8 mouse cellular contexts compared by ENCODE assay signal in the genomic region with DNA sequence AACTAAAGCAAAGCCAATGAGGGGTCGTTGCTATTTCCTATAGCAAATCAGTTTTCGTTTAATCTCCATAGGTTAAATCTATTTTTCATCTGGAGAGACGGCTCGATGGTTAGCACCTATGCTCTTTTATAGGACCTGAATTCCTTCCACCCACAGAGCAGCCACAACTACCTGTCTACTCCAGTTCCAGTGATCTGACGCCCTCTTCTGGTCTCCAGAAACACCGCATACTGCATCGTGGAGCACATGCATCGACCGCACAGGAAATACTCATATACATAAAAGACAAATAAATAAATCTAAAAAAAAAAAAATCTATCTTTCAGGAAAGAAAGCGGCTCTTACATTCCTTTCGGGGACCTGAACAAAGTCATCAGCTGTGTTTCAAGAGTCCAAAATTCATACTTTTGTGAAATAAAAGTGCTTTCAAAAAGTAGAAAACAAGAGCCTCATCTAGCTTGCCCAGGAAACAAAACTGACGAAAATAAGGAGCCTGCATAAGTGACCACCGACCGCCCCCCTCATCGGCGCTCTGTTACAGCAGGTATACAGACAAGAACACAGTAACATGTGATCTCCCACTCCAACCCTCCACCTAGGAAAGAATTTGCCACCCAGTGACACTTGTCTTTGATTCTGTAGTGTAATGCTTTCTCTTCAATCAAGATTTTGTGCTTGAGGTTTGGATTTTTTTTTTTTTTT. TPM values are rescaled to one million over a fixed set of nuclear protein-coding genes. Genes with fewer than 3 reads are reported as not detected.
DNase-seq lines count a peak whose midpoint lies in the region; ATAC-seq and TF ChIP-seq lines count a peak whose summit lies in the region.

No protein-coding gene starts in this region.

- peaks cover 3% of the 10 kb centered on the region for H3K27me3 ChIP-seq in megakaryocyte, embryonic 14.5 days (replicated peaks)
- H3K27me3 ChIP-seq in forebrain, embryonic 14.5 days (replicated peaks; ENCODE audit: control insufficient read depth, insufficient read depth, low read length) = no peaks in the 10 kb centered on the region
- no peaks in the 10 kb centered on the region for H3K27me3 ChIP-seq in intestine, embryonic 15.5 days (replicated peaks)
- H3K27me3 ChIP-seq in limb, embryonic 14.5 days (ENCODE audit: control insufficient read depth, insufficient read depth, low read length) = no peaks in the 10 kb centered on the region
- no peaks in the 10 kb centered on the region for H3K27me3 ChIP-seq in midbrain, embryonic 15.5 days (replicated peaks)

- H3K9me3 ChIP-seq in megakaryocyte, embryonic 14.5 days = no peaks in the 10 kb centered on the region
- H3K9me3 ChIP-seq in forebrain, embryonic 14.5 days (replicated peaks; ENCODE audit: control insufficient read depth, low read length) = no peaks in the 10 kb centered on the region
- no peaks in the 10 kb centered on the region for H3K9me3 ChIP-seq in intestine, embryonic 15.5 days
- no peaks in the 10 kb centered on the region for H3K9me3 ChIP-seq in limb, embryonic 14.5 days (ENCODE audit: control insufficient read depth, low read length)
- H3K9me3 ChIP-seq in midbrain, embryonic 15.5 days = no peaks in the 10 kb centered on the region

- peaks cover 60% of the 10 kb centered on the region for H3K4me1 ChIP-seq in megakaryocyte, embryonic 14.5 days
- peaks cover 11% of the 10 kb centered on the region for H3K4me1 ChIP-seq in brown adipose tissue, adult 24 weeks (ENCODE audit: control insufficient read depth, insufficient read depth, insufficient read length, low read length)
- peaks cover 15% of the 10 kb centered on the region for H3K4me1 ChIP-seq in forebrain, embryonic 14.5 days (ENCODE audit: control insufficient read depth, insufficient read depth, low read length)
- peaks cover 28% of the 10 kb centered on the region for H3K4me1 ChIP-seq in intestine, embryonic 15.5 days (replicated peaks)
- H3K4me1 ChIP-seq in limb, embryonic 14.5 days (ENCODE audit: control insufficient read depth, insufficient read depth, low read length) = peaks cover 22% of the 10 kb centered on the region
- peaks cover 41% of the 10 kb centered on the region for H3K4me1 ChIP-seq in midbrain, embryonic 15.5 days

- H3K36me3 ChIP-seq in megakaryocyte, embryonic 14.5 days (replicated peaks; ENCODE audit: low read length) = peaks cover 14% of the 10 kb centered on the region
- peaks cover 4% of the 10 kb centered on the region; the same call in 1 of the 2 replicates for H3K36me3 ChIP-seq in forebrain, embryonic 14.5 days (ENCODE audit: control insufficient read depth, insufficient read depth, low read length)
- H3K36me3 ChIP-seq in intestine, embryonic 15.5 days = no peaks in the 10 kb centered on the region
- no peaks in the 10 kb centered on the region for H3K36me3 ChIP-seq in limb, embryonic 14.5 days (ENCODE audit: control insufficient read depth, insufficient read depth, low read length)
- H3K36me3 ChIP-seq in midbrain, embryonic 15.5 days (replicated peaks) = no peaks in the 10 kb centered on the region

- peak overlapping the region; percentile 98 for H3K4me3 ChIP-seq in megakaryocyte, embryonic 14.5 days (replicated peaks)
- peak overlapping the region; percentile 75 for H3K4me3 ChIP-seq in brown adipose tissue, adult 24 weeks (ENCODE audit: insufficient read depth, low read depth, low read length)
- H3K4me3 ChIP-seq in forebrain, embryonic 14.5 days (ENCODE audit: low read depth, low read length) = peak overlapping the region; percentile 98
- H3K4me3 ChIP-seq in intestine, embryonic 15.5 days (replicated peaks) = peak overlapping the region; percentile 90
- peak overlapping the region; percentile 91 for H3K4me3 ChIP-seq in limb, embryonic 14.5 days (replicated peaks; ENCODE audit: low read length)
- H3K4me3 ChIP-seq in midbrain, embryonic 15.5 days = peak overlapping the region; percentile 67

- peak overlapping the region; percentile 71; the same call in 1 of the 2 replicates for H3K27ac ChIP-seq in brown adipose tissue, adult 24 weeks (replicated peaks; ENCODE audit: low read depth, low read length)
- H3K27ac ChIP-seq in forebrain, embryonic 14.5 days (ENCODE audit: low read depth, low read length) = peak overlapping the region; percentile 94
- peak overlapping the region; percentile 98; the same call in 1 of the 2 replicates for H3K27ac ChIP-seq in intestine, embryonic 15.5 days
- H3K27ac ChIP-seq in limb, embryonic 14.5 days (replicated peaks; ENCODE audit: low read depth, low read length) = peak overlapping the region; percentile 98
- H3K27ac ChIP-seq in midbrain, embryonic 15.5 days = peak overlapping the region; percentile 98

- peak overlapping the region; percentile 87 for H3K4me2 ChIP-seq in forebrain, embryonic 14.5 days (ENCODE audit: low read length)
- peak overlapping the region; percentile 89 for H3K4me2 ChIP-seq in intestine, embryonic 15.5 days (replicated peaks)
- peak overlapping the region; percentile 64 for H3K4me2 ChIP-seq in limb, embryonic 14.5 days (replicated peaks; ENCODE audit: low read depth, low read length, severe bottlenecking)
- peak overlapping the region; percentile 88 for H3K4me2 ChIP-seq in midbrain, embryonic 15.5 days

- no peak for ATAC-seq in megakaryocyte, adult 5-6 weeks (ENCODE audit: poor library complexity, severe bottlenecking)
- no peak for ATAC-seq in forebrain, embryonic 14.5 days
- no peak for ATAC-seq in intestine, embryonic 15.5 days
- ATAC-seq in limb, embryonic 14.5 days (ENCODE audit: low FRiP score, low read depth) = no peak
- no peak for ATAC-seq in midbrain, embryonic 15.5 days (replicated peaks)

- 35% methylated on average over 16 of the region's 16 CpGs for WGBS in forebrain, embryonic 14.5 days
- 37% methylated on average over 16 of the region's 16 CpGs for WGBS in intestine, embryonic 15.5 days
- 33% methylated on average over 16 of the region's 16 CpGs for WGBS in limb, embryonic 14.5 days
- WGBS in midbrain, embryonic 15.5 days = 36% methylated on average over 16 of the region's 16 CpGs

- TF ChIP-seq POLR2A in limb, embryonic 14.5 days (IDR thresholded peaks at IDR 0.05; ENCODE audit: borderline replicate concordance, extremely low read depth, insufficient read depth, insufficient read length) = no peak

- peak; percentile 71 for DNase-seq in forebrain, embryonic 14.5 days (ENCODE audit: low spot score)
- DNase-seq in limb, embryonic 14.5 days (ENCODE audit: low spot score) = peak; percentile 54
- DNase-seq in thymus, postnatal 4 days = peak; percentile 55

- H3K9ac ChIP-seq in forebrain, embryonic 14.5 days (ENCODE audit: low read length) = peak overlapping the region; percentile 83
- peak overlapping the region; percentile 81; the same call in 1 of the 2 replicates for H3K9ac ChIP-seq in intestine, embryonic 15.5 days
- peak overlapping the region; percentile 81 for H3K9ac ChIP-seq in limb, embryonic 14.5 days (ENCODE audit: low read depth, low read length, severe bottlenecking)
- peak overlapping the region; percentile 89 for H3K9ac ChIP-seq in midbrain, embryonic 15.5 days

RNA-seq across cellular contexts. Expression of a gene that starts 1.8 kb away (rescaled TPM):
- polyA plus RNA-seq in megakaryocyte, embryonic 14.5 days (2012; ENCODE audit: insufficient read depth, low replicate concordance) = 23.7 and 40.2 TPM in 2 replicates
- total RNA-seq in megakaryocyte, adult 5-6 weeks (2015) = 8.6 and 13.5 TPM in 2 replicates
- total RNA-seq in megakaryocyte, adult 5-6 weeks (2017) = 10.8 and 13.3 TPM in 2 replicates
- polyA plus RNA-seq in brown adipose tissue, adult 24 weeks (2012; ENCODE audit: insufficient read depth, insufficient read length, missing spikeins) = 10.1 TPM in 2 replicates
- 66.4 TPM in 2 replicates for polyA plus RNA-seq in forebrain, embryonic 14.5 days (2014; fragmentation: Nextera tagmentation; extraction: Ambion mirVana)
- polyA plus RNA-seq in intestine, embryonic 15.5 days (2015; fragmentation: Nextera tagmentation; extraction: Ambion mirVana) = 48.2 and 48.6 TPM in 2 replicates
- polyA plus RNA-seq in limb, embryonic 14.5 days (2012; rRNA removed) = 27.8 and 28.9 TPM in 2 replicates
- 63.3 and 66.5 TPM in 2 replicates for polyA plus RNA-seq in limb, embryonic 14.5 days (2014; fragmentation: Nextera tagmentation; extraction: Ambion mirVana)
- polyA plus RNA-seq in midbrain, embryonic 15.5 days (2015; fragmentation: Nextera tagmentation; extraction: Ambion mirVana) = 61.6 and 68.5 TPM in 2 replicates

RNA-seq across cellular contexts. Expression of a gene that starts 21.6 kb away (rescaled TPM):
- 0.13 TPM in 1 of 2 replicates, not detected in the other for polyA plus RNA-seq in megakaryocyte, embryonic 14.5 days (2012; ENCODE audit: insufficient read depth, low replicate concordance)
- total RNA-seq in megakaryocyte, adult 5-6 weeks (2015) = not detected in 2 replicates
- total RNA-seq in megakaryocyte, adult 5-6 weeks (2017) = not detected in 2 replicates
- polyA plus RNA-seq in brown adipose tissue, adult 24 weeks (2012; ENCODE audit: insufficient read depth, insufficient read length, missing spikeins) = not detected in 2 replicates
- polyA plus RNA-seq in forebrain, embryonic 14.5 days (2014; fragmentation: Nextera tagmentation; extraction: Ambion mirVana) = not detected in 2 replicates
- polyA plus RNA-seq in intestine, embryonic 15.5 days (2015; fragmentation: Nextera tagmentation; extraction: Ambion mirVana) = not detected in 2 replicates
- not detected in 2 replicates for polyA plus RNA-seq in limb, embryonic 14.5 days (2012; rRNA removed)
- polyA plus RNA-seq in limb, embryonic 14.5 days (2014; fragmentation: Nextera tagmentation; extraction: Ambion mirVana) = 0.07 TPM in 1 of 2 replicates, not detected in the other
- not detected in 2 replicates for polyA plus RNA-seq in midbrain, embryonic 15.5 days (2015; fragmentation: Nextera tagmentation; extraction: Ambion mirVana)

RNA-seq across cellular contexts. Expression of a gene that starts 30.4 kb away (rescaled TPM):
- polyA plus RNA-seq in megakaryocyte, embryonic 14.5 days (2012; ENCODE audit: insufficient read depth, low replicate concordance) = 0.62 and 1.8 TPM in 2 replicates
- total RNA-seq in megakaryocyte, adult 5-6 weeks (2015) = 25.2 and 32.4 TPM in 2 replicates
- total RNA-seq in megakaryocyte, adult 5-6 weeks (2017) = 20.3 and 21.1 TPM in 2 replicates
- polyA plus RNA-seq in brown adipose tissue, adult 24 weeks (2012; ENCODE audit: insufficient read depth, insufficient read length, missing spikeins) = 5.3 and 9.8 TPM in 2 replicates
- 7.5 and 8.5 TPM in 2 replicates for polyA plus RNA-seq in forebrain, embryonic 14.5 days (2014; fragmentation: Nextera tagmentation; extraction: Ambion mirVana)
- 3.5 and 4.6 TPM in 2 replicates for polyA plus RNA-seq in intestine, embryonic 15.5 days (2015; fragmentation: Nextera tagmentation; extraction: Ambion mirVana)
- polyA plus RNA-seq in limb, embryonic 14.5 days (2012; rRNA removed) = 17.2 and 17.7 TPM in 2 replicates
- 5.4 and 8.2 TPM in 2 replicates for polyA plus RNA-seq in limb, embryonic 14.5 days (2014; fragmentation: Nextera tagmentation; extraction: Ambion mirVana)
- 10.5 and 12.8 TPM in 2 replicates for polyA plus RNA-seq in midbrain, embryonic 15.5 days (2015; fragmentation: Nextera tagmentation; extraction: Ambion mirVana)
